Mouse (Mus musculus) macrophage (primary cell): ENCODE data around the gene Sec31a. TPM values are rescaled to one million over a fixed set of nuclear protein-coding genes. Genes with fewer than 3 reads are reported as not detected.

Source experiments
- H3K27ac ChIP-seq: fragments of 350-480 bp; formaldehyde crosslinking; 2 replicates; pipeline ENCODE4 v1.9.0; 2021
- H3K36me3 ChIP-seq: fragments of 350-480 bp; formaldehyde crosslinking; 2 replicates; pipeline ENCODE4 v1.9.0; 2021; ENCODE audit errors: inconsistent target
- H3K4me3 ChIP-seq: fragments of 350-480 bp; formaldehyde crosslinking; 2 replicates; pipeline ENCODE4 v1.9.0; 2021; ENCODE audit errors: inconsistent target
- H3K79me2 ChIP-seq: fragments of 350-480 bp; formaldehyde crosslinking; 2 replicates; pipeline ENCODE4 v1.9.0; 2021; ENCODE audit errors: inconsistent target
- WGBS: methylation state at CpG from one replicate; pipeline ENCODE4 v1.1.7; 2026; ENCODE audit warnings: inconsistent platforms; ENCODE audit not compliant: missing documents; 5-methylcytosine and 5-hydroxymethylcytosine counted together
- polyA plus RNA-seq: library from polyadenylated mRNA; stranded (reverse); fragments of 250-400 nt; gene quantifications from 3 replicates; pipeline ENCODE4 v1.2.4, GENCODE M21; 2018; ENCODE audit warnings: inconsistent platforms

Gene Sec31a
- polyA plus RNA-seq, 1 experiment from 2014 or later, result 148 TPM

GRCm38 (mm10) chr5:100317010-100317409 is 99.0 kb downstream of the Sec31a start:
- WGBS, result 96% methylated on average over 18 of the region's 18 CpGs
- Histone ChIP-seq H3K4me3 (no peak overlapping the region), H3K79me2 (no peaks in the 10 kb centered on the region), H3K36me3 (no peaks in the 10 kb centered on the region), H3K27ac (no peak overlapping the region)

GRCm38 (mm10) chr5:100315646-100316045 is 100.4 kb downstream of the Sec31a start:
- no peak overlapping the region for H3K4me3 ChIP-seq
- H3K36me3 ChIP-seq, result no peaks in the 10 kb centered on the region
- WGBS, result 73% methylated on average over 3 of the region's 3 CpGs
- H3K27ac ChIP-seq, result no peak overlapping the region
- no peaks in the 10 kb centered on the region for H3K79me2 ChIP-seq

- Histone ChIP-seq H3K4me3 (no peak overlapping the region), H3K27ac (no peak overlapping the region), H3K79me2 (no peaks in the 10 kb centered on the region), H3K36me3 (no peaks in the 10 kb centered on the region)
- WGBS, result 86% methylated on average over 5 of the region's 5 CpGs
These were observed 103.6 kb downstream of the Sec31a start for GRCm38 (mm10) chr5:100312391-100312790.

Other genes starting within 250 kb of the Sec31a start
- 8.7 to 13.7 TPM (median 11.2 TPM) in 3 replicates for gene Lin54, start 84.4 kb upstream of the Sec31a start, polyA plus RNA-seq
- 39.5 to 73.9 TPM (median 51.8 TPM) in 3 replicates for gene Cops4, start 102.1 kb upstream of the Sec31a start, polyA plus RNA-seq
- gene Plac8, start 156.0 kb upstream of the Sec31a start, polyA plus RNA-seq, result 5.2 to 21.7 TPM (median 7.8 TPM) in 3 replicates